Mouse (Mus musculus) heart, postnatal 14 days (tissue): ENCODE results near the gene Trio. TPM values are rescaled to one million over a fixed set of nuclear protein-coding genes. Genes with fewer than 3 reads are reported as not detected.

Source experiments
- DNase-seq, 2 experiments: peaks; one replicate each; pipeline ENCODE4 v3.0.0; 2021 to 2022
- intact Hi-C: fragments of 180-260 bp; cut with DNase I; formaldehyde crosslinking; loops from one replicate; pipeline ENCODE4 v1.15.1; 2025
- total RNA-seq, 2 experiments: library from RNA; stranded (reverse); gene quantifications; 2 replicates each; pipeline ENCODE4 v1.2.3; 2021

Gene Trio
- total RNA-seq, 2 experiments from 2014 or later: 59.0 to 60.3 TPM

GRCm38 (mm10) chr15:27995421-27995820, 30.2 kb downstream of the Trio start:
- no peak for DNase-seq
- intact Hi-C loops: no loop called here

DNA sequence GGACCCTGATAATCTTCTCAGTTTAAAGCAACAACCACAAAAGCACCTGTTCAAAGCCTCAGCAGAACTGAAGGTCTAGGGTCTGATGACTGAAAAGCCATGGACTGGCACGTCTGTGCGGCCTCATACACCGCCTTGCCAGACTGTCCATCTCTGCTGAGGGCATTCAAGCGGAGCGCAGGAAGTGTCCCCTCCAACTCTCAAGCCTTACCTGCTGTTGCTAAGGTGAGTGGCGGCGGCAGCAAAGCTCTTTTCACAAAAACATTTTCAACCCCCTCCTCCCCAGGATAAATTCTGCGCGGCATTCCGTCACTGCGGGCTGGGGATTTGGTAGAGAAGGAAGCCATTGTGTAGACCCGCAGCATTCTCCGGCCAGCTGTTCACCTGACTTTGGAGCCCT, 30.8 kb downstream of the Trio start:
- no peak for DNase-seq
- intact Hi-C loops: no loop called here

GRCm38 (mm10) chr15:27993528-27993927, 32.1 kb downstream of the Trio start:
- intact Hi-C loops: no loop called here
- no peak for DNase-seq

DNA sequence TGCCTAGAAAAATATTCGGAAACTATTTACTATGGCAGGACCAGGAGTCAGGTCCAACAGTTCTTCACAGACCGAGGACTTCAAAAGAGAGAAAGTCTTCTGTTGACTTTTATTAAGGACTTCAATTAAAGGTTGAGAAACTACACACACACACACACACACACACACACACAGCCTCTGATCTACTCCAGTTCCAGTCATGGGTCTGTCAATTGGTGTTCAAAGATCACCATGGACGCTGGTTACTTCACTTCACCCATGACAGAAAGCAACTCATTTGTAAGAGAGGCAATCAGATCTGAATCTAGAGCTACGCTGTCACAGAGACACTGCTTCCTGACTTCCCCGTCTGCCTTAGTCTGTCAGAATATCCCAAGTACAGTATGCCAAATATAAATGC, 33.1 kb downstream of the Trio start:
- intact Hi-C loops: no loop called here
- no peak for DNase-seq

DNA sequence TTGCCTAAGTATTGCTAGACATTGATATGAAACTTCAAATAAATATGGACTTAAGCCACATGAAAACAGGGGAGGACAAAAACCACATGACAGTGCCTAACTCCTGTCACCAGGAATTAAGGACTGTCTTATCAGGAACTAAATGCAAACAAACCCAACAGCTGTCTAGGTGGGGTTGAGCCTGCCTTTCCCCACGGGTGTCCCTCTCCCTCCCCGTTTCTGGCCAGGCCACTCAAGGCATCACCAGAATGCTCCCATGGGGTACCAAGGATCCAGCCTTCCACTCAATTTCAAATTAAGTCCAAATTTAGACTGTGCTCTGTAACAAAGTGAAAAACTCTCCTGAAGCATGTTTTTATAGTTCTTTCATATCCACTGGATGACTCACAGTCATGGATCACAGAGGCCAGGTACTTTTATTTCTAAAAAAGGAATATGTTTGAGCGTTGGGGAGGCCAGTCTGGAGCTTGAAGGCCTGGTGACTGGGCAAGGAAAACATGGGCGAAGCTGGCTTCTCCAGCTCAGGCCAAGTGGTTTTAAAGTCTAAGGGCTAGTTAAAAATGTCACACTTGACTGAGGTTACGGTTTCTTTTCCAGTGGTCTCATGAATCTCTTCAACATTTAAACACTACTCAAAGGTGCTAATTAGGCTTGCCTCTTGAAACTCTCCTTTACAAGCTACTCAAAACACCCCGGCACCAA, 33.6 kb downstream of the Trio start:
- no peak for DNase-seq
- intact Hi-C loops: no loop called here

GRCm38 (mm10) chr15:27991066-27991701, 34.5 kb downstream of the Trio start:
- intact Hi-C loops: no loop called here
- DNase-seq: no peak

GRCm38 (mm10) chr15:27987979-27988378, 37.7 kb downstream of the Trio start:
- DNase-seq: no peak
- intact Hi-C loops: no loop called here

DNA sequence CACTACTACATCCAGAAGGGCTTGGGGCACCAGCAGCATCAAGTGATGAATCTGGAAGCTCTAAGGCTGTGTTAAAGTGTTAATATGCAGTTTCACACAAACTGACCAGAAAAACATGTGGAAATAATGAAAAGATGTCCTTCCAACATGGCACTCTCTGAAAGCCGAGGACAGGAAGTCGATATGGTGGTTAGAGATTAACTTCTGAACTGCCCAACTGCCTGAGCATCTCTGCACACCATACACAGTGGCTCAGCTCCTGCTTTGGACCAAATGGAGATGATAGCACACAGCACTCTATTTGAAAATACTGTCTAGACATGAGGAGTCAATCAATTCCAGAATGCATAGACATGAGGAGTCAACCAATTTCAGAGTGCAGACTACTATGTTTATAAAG, 40.8 kb downstream of the Trio start:
- no peak for DNase-seq
- intact Hi-C loops: loop anchor here (5.0 kb wide), 1 partner anchor 37 kb away; no protein-coding TSS in a partner anchor

GRCm38 (mm10) chr15:27981764-27982500, 43.7 kb downstream of the Trio start:
- intact Hi-C loops: loop anchor here (5.0 kb wide), 1 partner anchor 40 kb away; no protein-coding TSS in a partner anchor
- DNase-seq: no peak

DNA sequence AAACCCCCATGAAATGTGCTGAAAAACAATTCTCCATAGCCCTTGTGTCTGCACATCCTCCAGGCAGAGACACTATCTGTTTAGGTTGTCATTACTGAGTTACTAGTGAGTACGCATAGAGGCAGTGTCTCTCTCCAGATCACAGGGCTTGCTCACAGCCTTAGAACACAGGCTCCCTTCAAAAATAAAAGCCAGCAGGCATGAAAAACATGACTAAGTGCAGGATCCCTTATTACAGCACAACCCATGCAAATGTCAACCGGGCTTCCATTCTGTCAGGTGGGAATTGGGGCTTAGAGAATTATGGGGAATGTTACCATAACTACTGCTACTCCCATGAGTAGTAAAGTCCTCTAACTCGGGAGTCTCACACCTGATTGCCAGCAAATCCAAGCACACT, 44.4 kb downstream of the Trio start:
- no peak for DNase-seq
- intact Hi-C loops: loop anchor here (5.0 kb wide), 1 partner anchor 41 kb away; no protein-coding TSS in a partner anchor

- no peak for DNase-seq
- intact Hi-C loops: loop anchor here (5.0 kb wide), 1 partner anchor 42 kb away; no protein-coding TSS in a partner anchor
Observed at GRCm38 (mm10) chr15:27980436-27980835, 45.2 kb downstream of the Trio start.

DNA sequence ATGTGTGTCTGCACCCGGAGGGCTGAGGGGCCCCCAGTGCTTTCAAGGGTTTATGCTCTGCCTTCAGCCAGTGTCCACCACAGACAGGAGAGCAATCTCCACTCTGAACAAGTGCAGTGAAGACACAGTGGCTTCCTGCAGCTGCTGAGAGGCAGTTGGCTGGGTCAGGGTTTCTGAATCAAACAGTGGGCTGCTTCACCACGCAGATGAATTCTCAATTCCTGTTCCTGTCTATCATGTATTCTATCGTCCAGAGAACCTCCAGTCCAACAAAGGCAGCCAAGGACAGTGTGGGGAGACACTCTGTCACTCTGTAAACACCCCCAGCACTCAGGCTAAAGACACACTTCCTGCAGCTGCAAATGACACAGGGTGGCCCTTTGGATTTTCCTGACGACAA, 48.7 kb downstream of the Trio start:
- DNase-seq: no peak
- intact Hi-C loops: no loop called here

- intact Hi-C loops: no loop called here
- DNase-seq: no peak
Observed at GRCm38 (mm10) chr15:27976366-27976765, 49.3 kb downstream of the Trio start.

DNA sequence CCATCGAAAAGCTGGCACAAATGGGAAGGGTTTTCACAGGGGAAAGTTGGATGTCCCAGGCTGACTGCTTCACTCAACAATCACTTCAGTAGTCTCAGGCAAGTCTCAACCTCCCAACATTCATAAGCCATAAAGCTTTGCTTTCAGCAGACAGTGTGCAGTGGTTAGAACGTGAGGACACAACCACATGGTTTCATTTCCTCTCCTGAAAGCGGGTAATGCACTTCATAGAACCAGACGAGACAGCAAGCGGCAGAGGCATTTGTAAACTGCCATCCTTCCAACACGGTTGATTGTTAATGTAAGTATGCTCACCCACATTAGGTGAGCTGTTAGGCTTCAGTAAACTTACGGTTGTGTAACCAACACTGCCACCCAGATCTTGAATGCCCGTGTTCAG, 51.0 kb downstream of the Trio start:
- intact Hi-C loops: no loop called here
- no peak for DNase-seq

DNA sequence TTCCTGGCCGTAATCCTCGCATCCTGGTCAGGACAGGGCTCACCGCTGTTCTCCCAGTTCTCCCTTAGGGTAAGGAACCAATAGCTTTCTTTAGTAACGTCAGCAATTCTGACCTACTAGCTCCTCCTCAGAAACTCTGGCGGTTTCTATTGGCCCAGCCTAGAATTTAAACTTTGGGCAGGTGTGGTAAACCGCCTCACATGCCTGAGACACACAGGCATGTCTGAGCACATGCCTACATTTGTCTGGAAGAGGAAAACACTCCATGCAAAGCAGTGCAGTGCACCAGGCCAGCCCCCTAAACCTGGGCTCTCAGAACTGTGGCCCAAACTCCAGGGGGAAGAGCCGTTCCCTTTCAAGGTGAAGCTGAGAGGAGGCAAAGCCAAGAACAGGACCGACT, 57.5 kb downstream of the Trio start:
- no peak for DNase-seq
- intact Hi-C loops: no loop called here

- intact Hi-C loops: no loop called here
Observed at GRCm38 (mm10) chr15:27967128-27967876, 58.3 kb downstream of the Trio start.

GRCm38 (mm10) chr15:27964877-27965276, 60.8 kb downstream of the Trio start:
- no peak for DNase-seq
- intact Hi-C loops: no loop called here

More at GRCm38 (mm10) chr15:27967128-27967876, 58.3 kb downstream of the Trio start:
- no peak for DNase-seq

- intact Hi-C loops: no loop called here
- no peak for DNase-seq
Observed at GRCm38 (mm10) chr15:27963506-27963905, 62.1 kb downstream of the Trio start.

DNA sequence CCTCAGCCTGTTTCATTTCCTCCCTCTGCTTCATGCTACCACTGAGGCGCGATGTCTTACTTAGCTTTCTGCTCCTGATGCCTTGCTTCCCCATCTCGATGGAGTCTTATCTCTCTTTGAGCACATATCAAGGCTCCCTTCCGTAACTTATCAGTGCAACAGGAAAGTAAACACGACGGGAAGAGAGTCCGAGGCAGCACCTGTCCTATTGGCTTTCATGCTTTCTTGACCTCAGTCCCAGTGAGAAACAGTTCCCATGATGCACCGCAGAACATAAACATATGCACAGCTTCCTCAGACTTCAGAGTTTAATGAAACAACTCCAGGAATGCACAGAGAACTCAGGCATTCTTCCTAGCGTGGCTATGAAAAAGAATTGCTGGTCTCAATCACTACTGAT, 65.0 kb downstream of the Trio start:
- DNase-seq: no peak
- intact Hi-C loops: no loop called here

DNA sequence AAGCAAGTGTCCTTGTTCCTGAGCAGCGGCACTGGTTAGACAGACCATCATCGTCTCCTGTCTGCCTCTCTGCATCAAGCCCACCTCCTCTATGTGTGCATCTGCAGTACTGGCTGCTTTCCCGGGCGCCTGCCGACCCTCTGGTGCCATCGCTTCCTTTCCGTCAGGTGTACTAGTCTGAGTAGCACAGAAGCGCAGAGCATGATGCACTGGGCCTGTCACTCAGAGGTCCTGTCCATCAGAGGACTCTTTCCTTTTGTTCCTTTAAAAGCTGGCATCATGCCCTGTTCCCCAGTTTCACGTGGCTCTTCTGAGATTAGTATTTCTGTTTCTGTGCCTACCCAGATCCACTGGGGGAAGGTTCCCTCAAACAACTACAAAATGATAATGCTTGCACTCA, 67.8 kb downstream of the Trio start:
- intact Hi-C loops: no loop called here
- no peak for DNase-seq

DNA sequence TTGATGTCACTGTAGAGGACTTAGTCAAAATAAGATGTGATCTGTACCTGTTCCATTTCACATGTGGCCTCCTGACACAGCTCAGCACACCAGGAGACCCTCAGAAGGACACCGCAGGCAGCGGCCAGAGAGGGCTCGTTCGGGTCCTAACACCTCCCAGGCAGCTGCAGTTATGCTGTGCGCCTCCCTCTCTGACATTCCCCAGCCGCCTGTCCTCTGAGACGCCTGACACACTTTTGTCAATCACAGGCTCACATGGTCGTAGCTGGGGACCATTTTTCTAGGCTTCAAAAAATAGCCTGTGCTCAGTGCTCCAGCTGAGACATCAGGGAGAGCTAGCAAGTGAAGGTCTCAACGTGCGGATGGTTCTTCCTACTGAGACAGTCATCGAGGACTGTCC, 70.0 kb downstream of the Trio start:
- no peak for DNase-seq
- intact Hi-C loops: no loop called here
